Mouse (Mus musculus) stomach, embryonic 15.5 days (tissue): ENCODE data around the gene Gsto1. TPM values are rescaled to one million over a fixed set of nuclear protein-coding genes. Genes with fewer than 3 reads are reported as not detected.

Experiments
- ATAC-seq: fragments of 200-750 bp; cut with Nextera tagmentation; 2 replicates; pipeline ENCODE4 v1.8.0; 2017; ENCODE audit warnings: low read depth, moderate number of reproducible peaks, moderate TSS enrichment; ENCODE audit not compliant: insufficient read depth, low FRiP score
- H3K27ac ChIP-seq: fragments of 300-500 bp; sonication (generic); 2 replicates; pipeline ENCODE4 v1.5.1; 2015; ENCODE audit warnings: mild to moderate bottlenecking, inconsistent platforms
- H3K27me3 ChIP-seq: fragments of 300-500 bp; sonication (generic); replicated peaks from 2 replicates; pipeline ENCODE4 v1.6.1; 2015; ENCODE audit warnings: inconsistent platforms
- H3K36me3 ChIP-seq: fragments of 300-500 bp; sonication (generic); 2 replicates; pipeline ENCODE4 v1.6.1; 2015; ENCODE audit warnings: inconsistent platforms
- H3K4me1 ChIP-seq: fragments of 300-500 bp; sonication (generic); 2 replicates; pipeline ENCODE4 v1.6.1; 2015; ENCODE audit warnings: inconsistent platforms
- H3K4me2 ChIP-seq: fragments of 300-500 bp; sonication (generic); 2 replicates; pipeline ENCODE4 v1.6.1; 2015; ENCODE audit warnings: mild to moderate bottlenecking, inconsistent platforms
- H3K4me3 ChIP-seq: fragments of 300-500 bp; sonication (generic); replicated peaks from 2 replicates; pipeline ENCODE4 v1.5.1; 2015; ENCODE audit warnings: inconsistent platforms
- H3K9ac ChIP-seq: fragments of 300-500 bp; sonication (generic); 2 replicates; pipeline ENCODE4 v1.6.1; 2015; ENCODE audit warnings: inconsistent platforms
- H3K9me3 ChIP-seq: fragments of 300-500 bp; sonication (generic); 2 replicates; pipeline ENCODE4 v1.6.1; 2016; ENCODE audit warnings: inconsistent platforms
- WGBS: fragments of 180-500 bp; shearing (Covaris S2); methylation state at CpG from one replicate; pipeline ENCODE4 v1.1.7; 2015; 5-methylcytosine and 5-hydroxymethylcytosine counted together
- polyA plus RNA-seq: library from polyadenylated mRNA; unstranded; fragments of >200 nt; fragmentation: Nextera tagmentation; extraction: Ambion mirVana; gene quantifications from 2 replicates; pipeline ENCODE4 v1.2.1, GENCODE M21; 2015

The Gsto1 gene
- polyA plus RNA-seq: 745 and 1,161 TPM in 2 replicates

GRCm38 (mm10) chr19:47854796-47855783 lies at the start of gene Gsto1:
Gene Gsto1 (plus strand): TSS chr19:47854970.
- peak; percentile 93 for ATAC-seq
- H3K9me3 ChIP-seq: no peaks in the 10 kb centered on the region
- H3K9ac ChIP-seq: peak within 1 kb of the TSS; percentile 52
- under 1% methylated on average over 59 of the region's 60 CpGs for WGBS
- peak within 1 kb of the TSS; percentile 75 for H3K27ac ChIP-seq
- H3K4me1 ChIP-seq: 0 out of 2 replicates have a peak, but pooled peaks cover 5% of the 10 kb centered on the region
- peak within 1 kb of the TSS; percentile 60 for H3K4me3 ChIP-seq
- H3K4me2 ChIP-seq: peak within 1 kb of the TSS; percentile 89
- peaks cover 5% of the 10 kb centered on the region; the same call in 1 of the 2 replicates for H3K36me3 ChIP-seq
- H3K27me3 ChIP-seq: no peaks in the 10 kb centered on the region

GRCm38 (mm10) chr19:47812091-47812490 lies 42.7 kb upstream of the Gsto1 start:
- H3K36me3 ChIP-seq: no peaks in the 10 kb centered on the region
- H3K9ac ChIP-seq: no peak overlapping the region
- 74% methylated on average over 10 of the region's 10 CpGs for WGBS
- H3K27me3 ChIP-seq: no peaks in the 10 kb centered on the region
- no peaks in the 10 kb centered on the region for H3K9me3 ChIP-seq
- no peak overlapping the region for H3K4me3 ChIP-seq
- ATAC-seq: no peak
- no peak overlapping the region for H3K4me2 ChIP-seq
- H3K27ac ChIP-seq: no peak overlapping the region
- H3K4me1 ChIP-seq: no peaks in the 10 kb centered on the region

- H3K4me2 ChIP-seq: no peak overlapping the region
- no peak overlapping the region for H3K4me3 ChIP-seq
- H3K4me1 ChIP-seq: no peaks in the 10 kb centered on the region
- WGBS: 85% methylated on average over 5 of the region's 5 CpGs
- no peaks in the 10 kb centered on the region for H3K36me3 ChIP-seq
- no peak for ATAC-seq
- no peaks in the 10 kb centered on the region for H3K27me3 ChIP-seq
- no peaks in the 10 kb centered on the region for H3K9me3 ChIP-seq
- no peak overlapping the region for H3K27ac ChIP-seq
- H3K9ac ChIP-seq: no peak overlapping the region
Observed at GRCm38 (mm10) chr19:47814721-47815120, 40.0 kb upstream of the Gsto1 start.

- no peak overlapping the region for H3K4me2 ChIP-seq
- 81% methylated on average over 9 of the region's 9 CpGs for WGBS
- no peaks in the 10 kb centered on the region for H3K27me3 ChIP-seq
- no peak overlapping the region for H3K4me3 ChIP-seq
- H3K27ac ChIP-seq: no peak overlapping the region
- H3K9me3 ChIP-seq: no peaks in the 10 kb centered on the region
- no peak overlapping the region for H3K9ac ChIP-seq
- ATAC-seq: no peak
- H3K36me3 ChIP-seq: no peaks in the 10 kb centered on the region
- H3K4me1 ChIP-seq: no peaks in the 10 kb centered on the region
Observed at GRCm38 (mm10) chr19:47817692-47818091, 37.1 kb upstream of the Gsto1 start.

GRCm38 (mm10) chr19:47820832-47821493 lies 33.8 kb upstream of the Gsto1 start:
- no peak overlapping the region for H3K9ac ChIP-seq
- H3K4me1 ChIP-seq: no peaks in the 10 kb centered on the region
- no peaks in the 10 kb centered on the region for H3K9me3 ChIP-seq
- 19% methylated on average over 8 of the region's 9 CpGs for WGBS
- no peaks in the 10 kb centered on the region for H3K36me3 ChIP-seq
- no peak overlapping the region for H3K27ac ChIP-seq
- no peak overlapping the region for H3K4me3 ChIP-seq
- ATAC-seq: no peak
- H3K27me3 ChIP-seq: no peaks in the 10 kb centered on the region
- no peak overlapping the region for H3K4me2 ChIP-seq

- Histone ChIP-seq H3K4me2 (no peak overlapping the region), H3K4me3 (no peak overlapping the region), H3K27me3 (no peaks in the 10 kb centered on the region), H3K9me3 (no peaks in the 10 kb centered on the region), H3K9ac (no peak overlapping the region), H3K27ac (no peak overlapping the region), H3K36me3 (no peaks in the 10 kb centered on the region), H3K4me1 (no peaks in the 10 kb centered on the region)
- WGBS: 56% methylated on average over 7 of the region's 7 CpGs
- ATAC-seq: no peak
Observed at GRCm38 (mm10) chr19:47821494-47821872, 33.3 kb upstream of the Gsto1 start.

GRCm38 (mm10) chr19:47822143-47822796 lies 32.5 kb upstream of the Gsto1 start:
- no peaks in the 10 kb centered on the region for H3K9me3 ChIP-seq
- WGBS: 18% methylated on average over 8 of the region's 8 CpGs
- 0 out of 2 replicates have a peak, but pooled peaks have one; percentile 14 for ATAC-seq

GRCm38 (mm10) chr19:47824026-47824425 lies 30.7 kb upstream of the Gsto1 start:
- ATAC-seq: no peak
- no peak overlapping the region for H3K4me3 ChIP-seq
- no peak overlapping the region for H3K27ac ChIP-seq
- H3K4me2 ChIP-seq: no peak overlapping the region
- H3K4me1 ChIP-seq: no peaks in the 10 kb centered on the region
- 64% methylated on average over 5 of the region's 5 CpGs for WGBS
- no peaks in the 10 kb centered on the region for H3K9me3 ChIP-seq
- H3K27me3 ChIP-seq: no peaks in the 10 kb centered on the region
- no peak overlapping the region for H3K9ac ChIP-seq
- no peaks in the 10 kb centered on the region for H3K36me3 ChIP-seq

More at GRCm38 (mm10) chr19:47822143-47822796, 32.5 kb upstream of the Gsto1 start:
- H3K9ac ChIP-seq: no peak overlapping the region
- H3K27ac ChIP-seq: no peak overlapping the region
- H3K36me3 ChIP-seq: no peaks in the 10 kb centered on the region
- no peak overlapping the region for H3K4me3 ChIP-seq
- no peaks in the 10 kb centered on the region for H3K27me3 ChIP-seq
- no peak overlapping the region; the same call in 1 of the 2 replicates for H3K4me2 ChIP-seq
- H3K4me1 ChIP-seq: no peaks in the 10 kb centered on the region

- no peak for ATAC-seq
- Histone ChIP-seq H3K4me2 (no peak overlapping the region), H3K9ac (no peak overlapping the region), H3K4me3 (no peak overlapping the region), H3K27me3 (no peaks in the 10 kb centered on the region), H3K36me3 (no peaks in the 10 kb centered on the region), H3K9me3 (no peaks in the 10 kb centered on the region), H3K27ac (no peak overlapping the region), H3K4me1 (no peaks in the 10 kb centered on the region)
- WGBS: 82% methylated on average over 14 of the region's 14 CpGs
Observed at GRCm38 (mm10) chr19:47829913-47830450, 24.8 kb upstream of the Gsto1 start.

- Histone ChIP-seq H3K27me3 (no peaks in the 10 kb centered on the region), H3K27ac (no peak overlapping the region), H3K36me3 (no peaks in the 10 kb centered on the region), H3K4me3 (no peak overlapping the region), H3K9me3 (no peaks in the 10 kb centered on the region), H3K9ac (no peak overlapping the region), H3K4me1 (no peaks in the 10 kb centered on the region), H3K4me2 (no peak overlapping the region)
- no peak for ATAC-seq
- 91% methylated on average over 8 of the region's 8 CpGs for WGBS
Observed at GRCm38 (mm10) chr19:47831111-47831510, 23.7 kb upstream of the Gsto1 start.

- Histone ChIP-seq H3K27me3 (no peaks in the 10 kb centered on the region), H3K27ac (no peak overlapping the region), H3K9ac (no peak overlapping the region), H3K36me3 (no peaks in the 10 kb centered on the region), H3K9me3 (no peaks in the 10 kb centered on the region), H3K4me1 (0 out of 2 replicates have a peak, but pooled peaks cover 5% of the 10 kb centered on the region), H3K4me2 (no peak overlapping the region), H3K4me3 (no peak overlapping the region)
- no peak for ATAC-seq
- 77% methylated on average over 16 of the region's 16 CpGs for WGBS
Observed at GRCm38 (mm10) chr19:47832316-47832715, 22.5 kb upstream of the Gsto1 start.
